Mouse (Mus musculus) small intestine, adult 2 months (tissue): Measurements from ENCODE around the gene 2310022B05Rik.

Experiments
- CTCF ChIP-seq: fragments of 200-500 bp; IDR thresholded peaks from 2 replicates; pipeline ENCODE4 v1.5.1; 2012; ENCODE audit warnings: low read depth, mild to moderate bottlenecking, control low read depth, inconsistent platforms, low read length, moderate library complexity, mixed read lengths; ENCODE audit not compliant: insufficient replicate concordance, insufficient read length; ENCODE audit errors: extremely low read depth
- POLR2A ChIP-seq: fragments of 200-500 bp; IDR thresholded peaks from 2 replicates; pipeline ENCODE4 v1.6.1; 2012; ENCODE audit warnings: low read depth, mild to moderate bottlenecking, control low read depth, inconsistent platforms, low read length, moderate library complexity

DNA sequence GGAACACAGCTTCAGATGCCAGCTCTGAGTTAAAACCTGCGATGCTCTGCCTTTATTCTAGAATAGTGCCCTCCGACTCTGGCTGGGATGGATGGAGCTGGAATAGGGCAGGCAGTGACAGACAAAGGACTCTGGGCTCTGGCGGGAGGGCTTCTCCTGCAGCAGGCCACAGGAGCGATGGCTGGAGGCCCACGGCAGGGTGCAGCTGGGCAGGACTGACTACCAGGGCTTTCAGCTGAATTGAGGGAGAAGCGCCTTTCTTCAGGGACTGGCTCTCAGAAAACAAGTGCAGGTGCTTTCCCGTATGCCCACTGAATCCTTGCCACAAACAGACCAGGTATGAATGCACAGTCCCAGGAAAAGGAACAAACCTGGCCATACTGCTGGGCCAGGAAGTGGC lies 13.9 kb upstream of the 2310022B05Rik start:
- no peak for TF ChIP-seq CTCF
- no peak for TF ChIP-seq POLR2A
